Mouse (Mus musculus): ENCODE measurements around the gene Sept7.
"Not testable (repeated sequence)": the region's sequence is repeated elsewhere in the genome, so short reads cannot be mapped to it uniquely, and the experiment has no call there.

The Sept7 gene

DNA sequence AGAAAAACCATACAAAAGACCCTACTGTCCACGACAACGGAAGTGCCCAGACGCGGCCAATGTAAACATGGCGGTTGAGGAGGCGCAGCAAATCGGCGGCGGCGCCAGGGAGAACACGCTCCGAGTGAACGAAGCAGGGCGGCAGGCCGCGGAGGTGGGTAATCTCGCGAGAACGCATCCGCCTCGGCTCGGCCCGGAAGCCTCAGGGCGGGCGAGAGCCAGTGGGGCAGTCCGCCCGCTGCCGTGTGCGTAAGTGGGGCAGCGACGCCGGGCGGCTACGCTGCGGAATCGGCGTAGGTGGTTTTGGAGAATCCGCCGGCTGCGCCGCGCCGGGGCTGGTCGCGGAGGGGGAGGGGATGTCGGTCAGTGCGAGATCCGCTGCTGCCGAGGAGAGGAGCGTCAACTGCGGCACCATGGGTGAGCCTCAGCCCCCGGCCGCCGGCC lies at the start of gene Sept7:
Sept7 (plus strand) TSS at position 157 of the 444 bp plus-strand sequence.
- peak; percentile 97 for DNase-seq (ENCODE audit: low spot score)

DNA sequence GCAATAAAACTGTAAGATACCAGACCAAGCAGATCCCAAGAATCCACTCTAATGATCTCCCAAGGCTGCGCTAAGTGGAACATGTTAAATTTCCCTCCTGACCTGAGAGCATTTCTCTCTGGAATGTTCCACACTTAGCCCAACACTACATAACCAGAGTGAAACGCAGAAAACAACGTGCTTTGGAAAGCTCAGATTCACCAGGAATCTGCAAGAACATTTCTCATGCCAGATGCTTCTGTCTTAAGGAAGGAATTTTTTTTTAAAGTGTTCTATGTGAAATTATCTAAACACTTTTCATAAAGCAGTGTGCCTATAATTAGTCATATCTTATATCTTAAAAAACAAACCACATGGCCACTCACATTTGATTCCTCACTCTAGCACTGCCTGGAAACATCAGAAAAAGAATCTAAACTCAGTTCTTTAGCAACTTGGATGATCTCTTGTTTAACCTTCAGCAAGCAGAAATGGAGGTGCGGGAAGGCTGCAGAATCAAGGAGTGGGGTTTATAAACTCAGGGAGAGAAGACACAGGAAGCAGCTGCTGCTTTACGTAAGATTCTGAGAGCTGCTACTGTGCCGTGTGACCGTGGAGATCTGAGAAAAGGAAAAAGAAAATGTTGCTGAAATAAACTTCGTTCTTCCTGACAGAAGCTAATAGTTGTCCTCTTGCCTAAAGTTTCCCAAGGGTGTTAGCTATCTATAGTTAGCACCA lies 44.0 kb upstream of the Sept7 start:
- no peak for DNase-seq (ENCODE audit: low spot score)

- DNase-seq (ENCODE audit: low spot score), result peak; percentile 28
Observed at GRCm38 (mm10) chr9:25212309-25213163, 39.7 kb upstream of the Sept7 start.

- no peak for DNase-seq (ENCODE audit: low spot score)
Observed at GRCm38 (mm10) chr9:25213164-25213557, 39.1 kb upstream of the Sept7 start.

DNA sequence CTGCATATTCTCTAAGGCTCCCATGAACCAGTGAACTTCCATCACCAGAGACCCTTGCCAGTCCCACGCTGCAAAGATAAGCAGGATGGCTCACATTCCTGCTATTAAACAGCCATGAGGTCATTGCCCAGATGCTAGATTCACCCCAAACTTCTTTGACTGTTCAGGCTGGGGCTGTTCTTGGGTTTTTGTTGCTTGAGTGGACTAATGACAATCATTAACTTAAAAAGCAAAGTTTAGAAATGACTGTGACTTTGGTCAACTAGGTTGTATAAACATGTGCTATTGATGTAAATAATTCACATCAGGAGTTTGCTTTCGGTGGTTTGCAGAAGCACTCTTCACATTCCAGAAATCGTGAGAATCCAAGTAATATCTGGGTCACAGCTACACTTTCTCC lies 36.8 kb upstream of the Sept7 start:
- DNase-seq (ENCODE audit: low spot score), result no peak

- no peak for DNase-seq (ENCODE audit: low spot score)
Observed at GRCm38 (mm10) chr9:25216210-25216609, 36.0 kb upstream of the Sept7 start.

- no peak for DNase-seq (ENCODE audit: low spot score)
Observed at GRCm38 (mm10) chr9:25218954-25219353, 33.3 kb upstream of the Sept7 start.

GRCm38 (mm10) chr9:25219882-25220281 lies 32.4 kb upstream of the Sept7 start:
- DNase-seq (ENCODE audit: low spot score), result no peak

DNA sequence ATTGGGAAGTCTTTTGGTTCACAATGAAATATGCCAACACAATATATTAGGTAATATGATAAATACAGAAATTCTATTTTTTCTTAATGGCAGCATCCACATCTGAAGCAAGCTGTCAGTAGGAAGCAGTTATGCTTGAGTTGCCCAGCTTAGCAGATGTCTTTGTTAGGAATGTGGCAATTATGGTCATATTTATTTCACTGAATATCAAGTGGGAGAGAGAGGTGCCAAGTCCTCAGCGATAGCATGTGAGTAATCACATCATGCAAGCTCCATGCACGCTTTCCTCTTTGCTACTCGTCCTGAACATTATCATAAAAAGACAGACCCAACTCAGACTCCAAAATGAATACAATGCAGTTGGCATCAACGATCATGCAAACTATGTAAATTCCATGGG lies 27.3 kb upstream of the Sept7 start:
- DNase-seq (ENCODE audit: low spot score), result no peak

GRCm38 (mm10) chr9:25229740-25230139 lies 22.5 kb upstream of the Sept7 start:
- no peak for DNase-seq (ENCODE audit: low spot score)

DNA sequence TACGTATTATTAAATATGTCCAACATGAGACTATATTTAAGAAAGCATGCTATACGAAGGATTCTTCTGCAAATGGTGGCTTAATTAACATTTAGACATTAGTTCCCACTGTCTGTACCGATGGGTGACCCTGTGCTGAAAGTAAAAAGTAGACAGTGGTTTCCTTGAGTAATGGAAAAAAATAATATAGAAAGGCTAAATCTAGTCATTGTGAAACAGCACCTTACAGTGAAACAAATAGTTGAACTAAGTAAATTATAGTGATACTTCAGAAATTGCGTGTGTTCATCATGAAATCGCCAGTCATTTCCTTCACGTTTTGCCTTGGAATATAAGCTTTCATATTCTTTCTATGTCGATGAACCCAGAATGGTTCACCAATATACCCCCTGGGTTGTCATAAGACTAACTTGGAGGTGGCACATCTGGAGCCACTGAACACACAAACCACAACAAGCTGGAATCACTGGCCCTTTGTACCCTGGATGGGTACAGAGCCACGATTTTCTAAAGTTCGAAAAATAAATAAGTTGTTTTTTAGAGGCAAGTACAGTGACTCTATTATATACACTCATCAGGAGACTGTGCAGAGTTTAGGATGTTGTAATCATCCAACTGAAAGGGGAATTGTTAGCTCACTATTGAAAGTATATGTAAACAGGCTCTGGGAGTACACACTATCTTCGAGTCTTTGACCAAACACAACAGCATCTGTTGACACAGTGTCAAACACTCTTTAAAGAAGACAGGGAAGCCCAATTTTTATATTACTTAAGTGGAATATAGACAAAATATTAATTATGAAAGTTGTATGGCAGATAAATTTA lies 21.8 kb upstream of the Sept7 start:
- no peak for DNase-seq (ENCODE audit: low spot score)

DNA sequence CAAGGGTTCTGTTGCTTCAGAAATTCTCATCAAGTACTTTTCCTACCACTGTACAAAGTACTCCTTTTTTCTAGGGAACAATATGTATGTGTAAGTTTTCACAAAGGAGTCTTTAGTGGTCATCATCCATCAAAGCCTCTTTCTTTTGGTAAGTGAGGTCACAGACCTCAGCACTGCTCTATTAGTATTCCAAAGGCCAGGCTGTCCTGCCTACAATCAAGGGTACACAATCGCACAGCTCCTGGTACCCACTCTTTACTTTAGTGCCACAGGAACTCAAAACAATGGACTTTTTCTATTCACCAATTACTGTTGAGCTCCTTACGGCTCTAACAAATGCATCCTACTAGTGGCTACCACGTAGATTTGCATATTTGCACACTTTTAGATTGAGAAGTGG lies 11.2 kb upstream of the Sept7 start:
- DNase-seq (ENCODE audit: low spot score), result no peak

DNA sequence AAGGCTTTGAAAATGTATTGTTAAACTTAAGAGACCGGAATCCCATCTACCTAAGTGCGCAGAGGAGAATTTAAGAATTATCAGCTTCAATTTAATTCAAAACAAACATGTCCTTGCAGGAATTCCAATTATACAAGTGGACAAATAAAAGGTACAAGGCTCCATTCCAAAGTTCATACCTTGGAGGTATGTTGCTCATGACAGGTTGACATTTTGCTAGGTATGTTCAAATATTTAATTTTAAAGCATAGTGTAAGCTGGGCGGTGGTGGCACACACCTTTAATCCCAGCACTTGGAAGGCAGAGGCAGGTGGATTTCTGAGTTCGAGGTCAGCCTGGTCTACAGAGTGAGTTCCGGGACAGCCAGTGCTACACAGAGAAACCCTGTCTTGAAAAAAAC lies 10.5 kb upstream of the Sept7 start:
- DNase-seq (ENCODE audit: low spot score), result not testable (repeated sequence)

DNA sequence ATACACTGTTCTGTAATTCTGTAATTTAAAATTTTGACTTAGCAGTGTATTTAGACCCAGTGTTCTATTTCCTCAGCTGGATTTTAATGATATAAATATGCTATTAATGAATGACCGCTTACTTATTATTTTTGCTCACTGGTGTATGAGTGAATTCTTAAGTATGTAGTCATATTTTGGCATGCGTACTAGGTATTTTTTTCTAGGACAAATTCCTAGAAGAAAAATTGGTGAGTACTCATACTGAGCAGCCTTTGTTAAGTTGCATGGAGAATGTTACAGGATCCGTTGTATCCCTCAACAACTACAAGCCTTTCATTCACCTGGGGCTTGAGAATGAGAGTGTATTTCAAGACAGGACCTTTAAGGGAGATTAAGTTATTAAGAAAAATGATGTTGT lies 10.0 kb upstream of the Sept7 start:
- no peak for DNase-seq (ENCODE audit: low spot score)

DNA sequence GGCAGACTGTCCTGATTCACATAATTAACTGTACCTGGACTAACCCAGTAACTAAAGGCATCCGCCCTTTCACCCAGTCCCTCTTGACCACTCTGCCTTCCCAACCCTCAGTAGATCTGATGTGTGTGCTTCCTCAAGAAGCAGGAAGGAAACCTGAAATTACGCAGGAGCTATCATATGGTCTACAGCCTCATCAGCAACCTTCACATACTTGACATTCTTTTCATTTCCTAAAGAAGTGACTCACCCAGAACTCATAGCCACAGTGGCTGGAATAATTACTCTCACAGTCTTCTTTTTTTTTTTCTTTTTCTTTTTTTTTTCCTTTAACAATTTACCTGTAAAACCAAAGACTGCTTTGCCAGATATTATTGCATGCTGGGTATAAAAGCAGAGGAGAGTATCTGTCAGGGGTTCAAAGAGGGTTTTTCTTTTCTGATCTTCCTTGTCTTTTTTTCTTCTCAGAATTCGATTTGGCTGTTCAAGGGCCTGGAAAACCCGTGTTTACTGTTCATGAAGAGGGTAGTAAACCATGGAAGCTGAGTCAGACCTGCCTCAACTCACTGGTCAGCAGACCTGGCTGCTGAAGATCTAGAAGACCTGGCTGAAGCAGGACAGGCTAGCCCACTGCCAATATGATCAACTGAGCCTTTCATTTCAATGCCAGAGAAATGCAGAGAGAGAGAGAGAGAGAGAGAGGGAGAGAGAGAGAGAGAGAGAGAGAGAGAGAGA lies 8.1 kb upstream of the Sept7 start:
- peak; percentile 8 for DNase-seq (ENCODE audit: low spot score)

- DNase-seq (ENCODE audit: low spot score), result no peak
Observed at GRCm38 (mm10) chr9:25245125-25245524, 7.1 kb upstream of the Sept7 start.

DNA sequence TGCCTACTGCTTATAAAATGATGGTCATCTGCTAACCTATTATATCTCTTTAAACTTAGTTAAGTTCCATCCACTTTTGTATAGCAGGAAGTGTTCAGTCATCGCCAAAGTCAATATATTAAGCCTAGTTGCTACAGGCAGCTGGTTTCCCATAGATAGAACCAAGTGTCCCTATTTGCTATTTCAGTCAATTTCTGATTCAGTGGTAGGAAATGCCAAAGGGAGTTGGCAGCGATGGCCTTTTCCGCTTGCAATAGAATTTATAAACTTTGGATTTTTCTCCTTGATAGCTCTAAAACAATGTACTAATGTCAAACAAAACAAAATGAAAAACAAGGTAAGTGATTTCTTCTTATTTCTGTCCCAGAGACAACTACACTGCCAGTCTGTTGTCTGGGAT lies 5.7 kb upstream of the Sept7 start:
- no peak for DNase-seq (ENCODE audit: low spot score)

- DNase-seq (ENCODE audit: low spot score), result no peak
Observed at GRCm38 (mm10) chr9:25251174-25251573, 1.1 kb upstream of the Sept7 start.

DNA sequence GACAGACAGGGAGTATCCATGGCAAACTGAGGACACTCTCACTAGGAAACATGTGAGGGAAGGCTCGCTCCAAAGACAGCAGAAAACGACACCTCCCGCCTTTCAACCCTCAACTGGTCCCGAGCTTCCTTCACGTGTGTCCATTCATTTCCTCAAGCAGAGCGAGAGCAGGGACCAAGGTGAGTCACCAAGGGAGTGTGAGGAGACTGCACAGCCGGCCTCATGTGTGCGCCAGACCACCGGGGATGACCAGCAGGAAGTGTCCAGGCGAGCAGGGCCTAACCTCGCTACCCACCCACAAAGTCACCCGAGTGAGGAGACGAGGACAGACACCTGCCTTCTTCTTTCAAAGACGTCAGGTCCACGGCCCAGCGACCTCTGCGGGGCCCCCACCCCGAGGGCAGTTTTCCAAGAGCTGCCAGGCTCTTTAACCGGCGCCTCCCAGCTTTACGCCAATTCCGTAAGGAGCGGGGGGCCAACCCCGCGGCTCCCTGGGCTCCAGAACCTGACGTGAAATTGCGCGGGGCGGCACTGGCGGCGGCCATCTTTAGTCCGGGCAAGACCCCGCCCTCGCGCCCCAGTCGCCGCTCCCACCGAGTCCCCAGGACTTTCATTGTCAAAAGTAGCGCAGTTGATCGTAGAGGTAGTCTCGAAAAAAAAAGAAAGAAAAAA lies 492 bp upstream of the Sept7 start:
- DNase-seq (ENCODE audit: low spot score), result peak; percentile 90

DNA sequence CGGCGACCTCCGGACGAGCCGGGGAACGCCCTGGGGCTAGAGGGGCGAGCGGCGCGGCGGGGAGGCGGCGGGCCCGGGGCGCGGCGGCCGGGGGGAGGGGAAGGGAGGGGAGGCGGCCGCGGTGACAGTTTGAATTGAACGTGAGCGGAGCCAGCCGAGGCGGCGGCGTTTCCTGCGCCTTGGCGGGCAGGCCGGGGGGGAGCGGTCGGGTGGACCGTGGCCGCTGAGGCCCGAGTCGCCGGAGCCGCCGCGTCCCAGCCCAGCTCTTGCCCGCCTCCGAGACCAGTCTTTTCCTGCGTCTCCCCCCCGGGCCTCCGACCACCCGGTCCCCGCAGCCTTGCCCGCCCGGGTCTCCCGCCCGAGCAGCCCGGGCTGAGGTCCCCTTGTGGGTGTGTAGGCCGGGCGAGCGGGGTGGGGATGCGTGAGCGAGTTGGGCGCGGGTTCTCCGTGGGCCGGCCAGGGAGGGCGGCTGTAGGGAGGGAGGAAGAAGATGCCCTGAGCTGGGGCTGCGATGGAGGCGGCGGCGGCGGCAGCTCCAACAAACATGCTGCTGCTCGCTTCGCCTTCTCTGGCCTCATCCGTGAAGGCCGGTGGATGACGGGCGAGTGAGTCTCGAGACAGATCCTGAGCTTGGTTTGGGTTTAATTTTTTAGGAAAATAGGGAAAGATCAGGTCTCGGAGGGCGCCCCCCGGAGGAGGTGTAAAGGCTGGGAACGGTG lies 679 bp downstream of the Sept7 start:
- DNase-seq (ENCODE audit: low spot score), result peak; percentile 67

- DNase-seq (ENCODE audit: low spot score), result no peak
Observed at GRCm38 (mm10) chr9:25253478-25253824, 1.2 kb downstream of the Sept7 start.
